Mouse (Mus musculus): ENCODE measurements around the gene Rhou. TPM values are rescaled to one million over a fixed set of nuclear protein-coding genes. Genes with fewer than 3 reads are reported as not detected.

The Rhou gene
- total RNA-seq, 2 experiments from 2014 or later = 15.2 to 44.8 TPM

DNA sequence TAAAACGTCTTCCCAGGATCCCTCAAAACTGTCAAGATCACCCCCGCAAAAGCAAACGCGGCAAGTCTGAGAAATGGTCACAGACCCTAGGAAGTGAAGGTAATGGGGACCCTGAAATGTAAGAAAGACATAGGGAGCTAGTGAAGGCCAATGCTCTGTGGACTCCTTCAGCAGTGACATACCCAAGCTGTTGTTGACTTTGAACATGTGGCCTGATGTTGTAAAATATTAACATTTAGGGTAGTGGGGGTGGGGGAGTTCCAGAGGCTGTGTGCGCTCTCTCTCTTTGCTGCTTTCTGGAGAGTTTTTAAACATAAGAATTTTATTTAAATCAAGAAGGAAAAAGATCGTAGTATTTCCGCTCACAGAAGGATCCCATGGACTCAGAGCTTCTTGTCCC lies 29.6 kb downstream of the Rhou start:
- no peak for DNase-seq
- no peak overlapping the region for H3K4me3 ChIP-seq
- no peak overlapping the region for H3K27ac ChIP-seq
- TF ChIP-seq CTCF (IDR thresholded peaks at IDR 0.05) = no peak
- intact Hi-C loops (cut with DNase I) = no loop called here

DNA sequence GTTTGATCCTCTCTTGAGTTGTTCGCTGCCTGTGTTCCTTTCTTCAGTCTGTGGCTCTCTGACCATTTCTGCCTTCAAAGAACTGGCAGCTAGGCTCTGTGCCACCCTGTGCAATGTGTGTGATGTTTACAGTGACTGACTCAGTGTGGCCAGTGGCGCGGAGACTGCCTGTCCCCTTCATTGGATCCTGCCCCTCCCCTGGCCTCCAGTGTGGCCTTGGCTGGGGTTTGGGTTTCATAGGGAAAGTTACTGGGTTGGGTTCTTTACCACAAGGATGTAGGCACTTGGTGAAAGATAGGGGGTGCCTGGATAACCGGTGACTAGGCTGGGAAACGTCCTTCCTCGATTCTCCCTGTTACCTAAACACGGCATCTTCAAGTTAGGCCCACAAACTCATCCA lies 31.1 kb downstream of the Rhou start:
- DNase-seq = no peak
- intact Hi-C loops (cut with DNase I) = no loop called here
- TF ChIP-seq CTCF (IDR thresholded peaks at IDR 0.05) = no peak

DNA sequence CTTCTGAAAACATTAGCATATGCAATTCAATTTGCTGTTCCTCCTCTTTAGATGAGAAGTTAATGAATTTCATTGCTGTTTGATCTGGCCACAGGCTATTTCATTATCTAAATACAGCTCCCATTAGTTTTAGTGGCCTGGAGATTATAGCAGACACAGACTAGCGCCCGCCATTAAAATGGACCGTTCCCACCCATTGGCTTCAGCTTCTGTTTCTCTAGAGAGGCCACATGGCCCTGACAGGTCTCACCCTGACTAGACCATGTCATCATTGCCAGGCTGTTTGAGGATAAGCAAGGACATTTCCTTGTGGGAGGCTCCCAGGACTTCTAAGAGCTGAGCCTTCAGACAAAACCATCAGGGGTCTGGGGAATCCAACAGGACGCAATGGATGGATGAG lies 31.7 kb downstream of the Rhou start:
- no peak for DNase-seq
- TF ChIP-seq CTCF (IDR thresholded peaks at IDR 0.05) = no peak
- H3K4me3 ChIP-seq = no peak overlapping the region
- intact Hi-C loops (cut with DNase I) = no loop called here
- H3K27ac ChIP-seq = no peak overlapping the region

More for the DNA sequence above, 31.1 kb downstream of the Rhou start:
- Histone ChIP-seq H3K27ac (no peak overlapping the region), H3K4me3 (no peak overlapping the region)

DNA sequence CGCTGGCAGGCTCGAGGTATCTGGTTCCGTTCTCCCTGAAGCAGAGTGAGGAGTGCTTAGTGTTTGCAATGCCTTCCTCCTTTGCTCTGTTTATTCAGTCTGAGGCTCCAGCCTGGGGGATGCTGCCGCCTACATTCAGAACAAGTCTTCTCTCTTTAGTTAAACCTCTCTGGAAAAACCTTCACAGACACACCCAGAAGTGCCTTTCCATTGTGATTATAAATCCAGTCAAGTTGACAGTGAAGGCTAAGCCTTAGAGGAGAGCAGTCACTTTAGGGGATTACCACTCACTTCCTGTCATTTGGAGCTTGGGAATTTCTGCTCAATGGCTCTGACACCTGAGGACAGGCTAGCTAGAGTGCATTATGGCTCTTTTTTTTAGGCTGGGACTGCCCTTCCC lies 34.1 kb downstream of the Rhou start:
- Histone ChIP-seq H3K27ac (no peak overlapping the region), H3K4me3 (no peak overlapping the region)
- DNase-seq = no peak
- no peak for TF ChIP-seq CTCF (IDR thresholded peaks at IDR 0.05)
- intact Hi-C loops (cut with DNase I) = no loop called here

DNA sequence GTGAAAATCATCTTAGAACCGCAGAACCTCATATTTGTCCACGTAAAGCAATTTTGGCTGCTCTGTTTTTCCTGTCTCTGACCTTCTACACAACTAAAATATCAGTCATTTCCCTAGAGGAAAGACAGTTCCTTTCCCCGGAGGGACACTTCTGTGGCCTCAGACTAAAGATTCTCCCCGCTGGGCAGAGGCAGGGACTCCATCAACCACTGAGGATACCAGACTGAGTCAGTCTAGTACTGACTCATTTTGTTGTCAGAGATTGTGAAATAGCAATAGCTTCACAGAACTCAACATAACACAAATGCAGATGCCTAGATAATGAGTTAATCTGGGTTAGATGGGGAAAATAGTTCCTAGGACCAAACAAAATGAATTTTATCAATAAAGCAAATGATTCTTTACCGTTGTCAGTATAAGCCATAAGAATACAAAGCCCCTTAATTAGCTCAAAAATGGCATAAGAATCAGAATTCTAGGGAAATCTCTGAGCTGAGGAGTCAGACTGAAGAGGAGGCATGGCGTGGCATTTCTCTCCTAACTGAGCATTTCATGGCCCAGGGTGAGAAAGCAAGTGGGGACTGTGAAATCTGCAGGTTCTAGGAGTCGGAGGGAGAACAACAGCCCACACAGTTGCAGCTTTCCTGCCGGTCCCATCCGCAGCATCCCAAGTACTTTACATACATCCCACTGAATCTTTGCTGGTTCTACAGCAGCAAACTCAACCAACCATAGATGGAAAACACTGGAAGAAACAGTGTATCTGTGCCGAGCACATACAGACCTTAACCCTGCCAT lies 38.6 kb downstream of the Rhou start:
- Histone ChIP-seq H3K27ac (no peak overlapping the region), H3K4me3 (no peak overlapping the region)
- no peak for DNase-seq
- TF ChIP-seq CTCF (IDR thresholded peaks at IDR 0.05) = no peak
- intact Hi-C loops (cut with DNase I) = no loop called here

DNA sequence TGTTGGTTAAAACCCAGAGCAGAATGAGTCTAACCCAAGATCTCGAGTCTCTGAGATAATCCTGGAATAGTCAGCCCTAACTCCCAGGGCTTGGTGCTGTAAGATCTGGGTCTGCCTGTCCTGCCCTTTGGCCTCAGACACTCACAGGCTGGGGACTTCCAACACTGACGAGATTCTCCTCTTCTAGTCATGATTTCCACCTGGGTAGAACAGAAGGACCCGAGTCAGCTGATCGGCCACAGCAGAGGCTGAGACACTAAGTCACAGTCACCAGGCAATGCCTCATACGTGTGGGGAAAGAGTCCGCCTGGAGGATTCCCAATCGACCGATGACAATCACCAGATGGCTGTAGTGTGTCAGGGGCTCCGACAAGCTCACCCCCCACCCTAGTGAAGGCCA lies 42.4 kb downstream of the Rhou start:
- no peak for DNase-seq
- intact Hi-C loops (cut with DNase I) = no loop called here

DNA sequence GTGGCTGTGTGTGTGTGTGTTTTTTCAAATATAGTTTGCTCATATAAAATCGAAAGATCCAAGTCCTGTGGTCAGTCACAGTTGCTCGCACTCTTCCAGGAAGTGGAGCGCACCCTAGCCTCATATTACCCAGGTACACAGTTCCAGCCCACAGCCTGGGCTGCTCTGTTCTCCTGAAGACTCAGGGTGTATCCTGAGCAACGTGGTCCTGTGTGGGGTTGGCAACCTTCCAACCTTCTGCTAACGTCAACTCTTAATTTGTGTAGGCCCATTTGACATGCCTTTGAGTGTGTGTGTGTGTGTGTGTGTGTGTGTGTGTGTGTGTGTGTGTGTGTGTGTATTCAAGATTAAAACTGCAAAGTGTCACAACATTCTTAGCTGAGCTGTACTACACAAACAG lies 43.6 kb downstream of the Rhou start:
- no peak for DNase-seq
- TF ChIP-seq CTCF (IDR thresholded peaks at IDR 0.05) = no peak
- no peak overlapping the region for H3K4me3 ChIP-seq
- H3K27ac ChIP-seq = no peak overlapping the region
- intact Hi-C loops (cut with DNase I) = no loop called here

More for the DNA sequence above, 42.4 kb downstream of the Rhou start:
- H3K4me3 ChIP-seq = no peak overlapping the region
- TF ChIP-seq CTCF (IDR thresholded peaks at IDR 0.05) = no peak
- H3K27ac ChIP-seq = no peak overlapping the region

DNA sequence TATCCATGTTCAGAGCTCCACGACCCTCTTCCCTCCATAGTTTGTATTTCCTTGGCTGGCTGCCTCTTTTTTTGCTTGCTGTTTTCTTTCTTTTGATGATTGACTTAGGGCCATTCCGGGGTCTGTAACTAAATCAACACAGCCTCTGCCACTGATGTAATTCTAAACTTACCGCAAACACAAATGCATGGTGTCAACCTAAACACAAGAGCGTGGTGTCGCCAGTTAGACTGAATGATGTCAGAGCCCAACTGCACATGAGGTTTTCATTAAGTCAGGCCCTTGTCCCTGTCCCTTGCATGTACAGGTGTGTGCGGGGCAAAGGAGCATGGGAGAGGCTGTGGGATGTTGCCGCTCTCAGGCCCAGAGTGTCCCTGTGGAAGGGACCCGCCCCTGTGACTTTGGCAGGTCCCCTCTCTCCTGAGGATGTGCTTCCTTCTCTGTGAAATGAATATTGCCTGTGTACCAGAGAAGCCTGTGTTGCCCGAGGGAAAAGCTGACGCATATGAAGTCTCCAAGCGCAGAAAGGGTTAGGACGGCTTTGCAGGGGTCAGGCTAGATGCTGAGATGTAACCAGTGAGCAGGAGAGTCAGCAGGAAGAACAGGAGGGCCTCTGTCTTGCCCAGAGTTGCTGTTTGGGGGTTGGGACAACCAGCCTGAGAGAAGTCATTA lies 46.8 kb downstream of the Rhou start:
- no peak for DNase-seq
- no peak overlapping the region for H3K4me3 ChIP-seq
- intact Hi-C loops (cut with DNase I) = no loop called here
- TF ChIP-seq CTCF (IDR thresholded peaks at IDR 0.05) = no peak
- no peak overlapping the region for H3K27ac ChIP-seq

DNA sequence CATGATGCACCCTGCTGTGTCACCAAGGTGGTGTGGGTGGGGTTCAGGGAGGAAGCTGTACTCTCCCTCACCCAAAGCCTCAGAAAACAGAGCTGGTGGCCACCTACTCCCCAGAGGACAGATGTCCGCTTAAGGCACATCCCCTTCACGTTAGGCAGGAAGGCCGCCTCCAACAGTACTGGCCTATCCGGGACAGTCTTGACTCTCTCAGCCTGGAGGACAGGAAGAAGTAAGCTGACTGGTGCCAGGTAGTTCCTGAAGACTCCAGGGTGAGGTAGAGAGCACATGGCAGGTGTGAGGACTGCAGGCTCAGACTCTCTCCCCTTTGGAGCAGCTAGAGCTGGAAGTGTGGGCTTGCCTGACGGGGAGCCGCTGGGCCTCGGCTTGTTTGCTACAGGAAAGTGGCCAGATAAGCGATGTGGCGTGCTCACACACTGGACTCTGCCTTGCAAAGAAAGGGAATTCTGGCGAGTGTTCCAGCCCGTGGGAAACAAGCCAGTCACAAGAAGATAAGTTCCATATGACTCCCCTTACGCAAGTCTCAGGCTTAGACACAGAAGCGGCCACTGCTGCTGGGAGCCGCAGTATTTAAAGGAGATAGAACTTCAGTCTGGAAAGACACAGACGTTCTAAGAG lies 48.3 kb downstream of the Rhou start:
- intact Hi-C loops (cut with DNase I) = no loop called here
- no peak for TF ChIP-seq CTCF (IDR thresholded peaks at IDR 0.05)
- Histone ChIP-seq H3K4me3 (no peak overlapping the region), H3K27ac (no peak overlapping the region)
- DNase-seq = no peak

DNA sequence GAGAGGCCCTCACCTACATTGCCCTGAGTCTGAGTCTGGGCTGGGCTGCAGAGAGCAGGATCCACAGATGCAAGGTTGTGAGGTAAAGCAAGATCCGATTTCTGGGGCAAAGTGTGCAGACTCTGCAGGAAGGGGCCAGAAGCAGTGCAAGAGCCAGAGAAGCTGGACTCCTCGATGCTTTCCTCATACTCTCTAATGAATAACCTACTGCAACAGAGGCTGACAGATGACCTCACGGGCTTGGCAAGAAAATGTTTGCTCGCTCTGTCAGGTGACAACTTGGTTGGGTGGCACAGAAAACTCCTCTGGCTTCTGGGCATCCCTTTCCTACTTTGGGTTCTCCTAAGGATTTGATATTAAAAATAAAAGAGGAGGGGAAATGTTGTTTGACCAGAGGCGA lies 51.6 kb downstream of the Rhou start:
- Histone ChIP-seq H3K27ac (no peak overlapping the region), H3K4me3 (no peak overlapping the region)
- DNase-seq = no peak
- TF ChIP-seq CTCF (IDR thresholded peaks at IDR 0.05) = no peak
- intact Hi-C loops (cut with DNase I) = no loop called here

DNA sequence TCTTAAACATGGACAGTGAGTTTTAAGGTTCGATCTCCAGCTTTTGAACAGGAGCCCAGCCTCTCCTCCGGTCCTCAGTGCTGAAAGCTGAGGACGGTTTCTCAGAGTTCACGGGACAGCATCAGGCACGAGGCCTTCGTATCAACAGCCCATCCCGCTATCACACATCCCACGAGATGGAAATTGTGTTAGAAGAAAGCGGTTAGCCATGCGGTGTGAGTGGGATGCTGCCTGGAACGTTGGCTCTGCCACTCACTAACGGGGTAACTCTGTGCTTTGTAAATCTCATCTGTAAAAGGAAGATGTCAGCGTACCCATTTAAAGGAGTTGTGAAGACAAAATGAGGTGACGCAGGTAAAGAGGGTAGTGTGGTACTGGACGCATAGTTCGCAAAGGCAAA lies 53.4 kb downstream of the Rhou start:
- Histone ChIP-seq H3K27ac (no peak overlapping the region), H3K4me3 (no peak overlapping the region)
- TF ChIP-seq CTCF (IDR thresholded peaks at IDR 0.05) = no peak
- no peak for DNase-seq
- intact Hi-C loops (cut with DNase I) = no loop called here

DNA sequence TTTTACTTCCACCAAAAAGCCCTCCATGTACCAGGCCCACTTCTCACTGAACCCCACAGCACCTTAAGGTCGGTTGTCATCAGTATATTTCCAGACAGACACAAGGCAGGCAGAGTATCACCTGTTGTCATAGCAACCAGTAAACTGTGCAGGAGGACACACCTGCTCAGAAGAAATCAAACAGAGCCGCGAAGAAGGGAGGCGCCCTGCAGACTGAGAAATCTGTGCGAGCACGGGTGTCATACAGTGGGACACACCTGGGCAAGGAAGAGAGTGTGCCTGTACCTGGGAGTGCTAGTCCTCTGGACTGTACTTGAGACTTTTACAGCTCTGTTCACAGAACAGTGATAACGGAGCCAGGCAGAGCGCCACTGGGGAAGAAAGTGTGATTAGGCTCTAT lies 55.0 kb downstream of the Rhou start:
- no peak for TF ChIP-seq CTCF (IDR thresholded peaks at IDR 0.05)
- intact Hi-C loops (cut with DNase I) = no loop called here
- H3K4me3 ChIP-seq = no peak overlapping the region
- no peak for DNase-seq
- no peak overlapping the region for H3K27ac ChIP-seq

DNA sequence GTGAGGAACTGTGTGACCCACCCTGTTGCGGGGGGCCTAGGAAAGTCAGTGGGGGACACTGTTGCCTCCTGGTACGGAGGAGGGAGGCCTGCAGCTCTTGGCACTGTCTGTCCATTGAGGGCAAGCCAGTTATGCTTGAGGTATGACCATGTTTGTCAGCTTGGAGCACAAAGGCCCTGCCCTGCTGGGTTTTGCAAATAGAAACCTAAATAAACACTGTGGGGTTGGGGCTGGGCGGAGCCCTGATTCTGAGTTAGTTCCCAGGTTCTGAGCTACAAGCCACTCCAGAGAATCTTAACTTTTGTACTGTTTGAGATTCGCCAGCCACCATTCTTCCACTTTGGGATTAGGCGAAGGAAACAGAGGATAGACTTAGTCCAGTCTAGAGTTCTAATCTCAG lies 56.6 kb downstream of the Rhou start:
- Histone ChIP-seq H3K27ac (no peak overlapping the region), H3K4me3 (no peak overlapping the region)
- no peak for DNase-seq
- intact Hi-C loops (cut with DNase I) = no loop called here
- TF ChIP-seq CTCF (IDR thresholded peaks at IDR 0.05) = no peak

Other genes starting within 250 kb of the Rhou start
- not detected for gene Mc1r, start 246.8 kb upstream of the Rhou start, total RNA-seq (2021)
- gene Tubb3, start 242.5 kb upstream of the Rhou start, total RNA-seq (2021) = not detected
- 10 to 100 TPM; 38.5 to 39.1 TPM for gene Def8, start 230.4 kb upstream of the Rhou start, total RNA-seq (2021)
- 10 to 100 TPM; 37.5 to 44.5 TPM for gene Afg3l1, start 176.0 kb upstream of the Rhou start, total RNA-seq (2021)
- gene Dbndd1, start 138.5 kb upstream of the Rhou start, total RNA-seq (2021) = not detected
- 1 to 10 TPM; 3.7 to 4.2 TPM for gene Gas8, start 135.1 kb upstream of the Rhou start, total RNA-seq (2021)
- 10 to 100 TPM; 12.0 to 12.4 TPM for gene Rab4a, start 152.1 kb downstream of the Rhou start, total RNA-seq (2021)
- under 1 TPM; 0.42 to 0.46 TPM for gene Ccsap, start 206.3 kb downstream of the Rhou start, total RNA-seq (2021)
- over 10,000 TPM; 45,578 to 47,175 TPM for gene Acta1, start 240.8 kb downstream of the Rhou start, total RNA-seq (2021)

Data from gastrocnemius, adult 2 months (tissue).